In the genomic region with DNA sequence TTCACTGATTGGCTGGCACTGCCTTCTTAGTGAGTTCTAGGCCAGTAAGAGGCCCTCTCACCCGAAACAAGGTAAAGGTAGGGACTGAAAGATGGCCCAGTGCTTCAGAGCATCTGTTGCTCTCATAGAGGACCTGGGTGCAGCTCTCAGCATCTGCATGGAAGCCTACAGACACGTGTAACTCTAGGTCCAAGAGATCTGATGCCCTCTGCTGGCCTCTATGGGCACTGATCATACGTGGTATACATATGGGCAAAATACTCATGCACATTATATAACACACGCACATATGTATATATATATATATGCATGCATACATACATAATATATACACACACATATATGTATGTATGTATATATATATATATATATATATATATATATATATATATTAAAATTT, we compare ENCODE assay signal across 14 mouse cellular contexts.
DNase-seq lines count a peak whose midpoint lies in the region; ATAC-seq and TF ChIP-seq lines count a peak whose summit lies in the region.
"Had no signal": no experiment of that assay in that cellular context is flagged by ENCODE, and none has a peak within 500 bp of the region (broad histone marks: within the 10 kb centered on the region; RNA-seq: fewer than 3 reads in every experiment).

No protein-coding gene starts in this region.

- no peak for TF ChIP-seq POLR2A in ES-Bruce4 (IDR thresholded peaks at IDR 0.05; ENCODE audit: insufficient read depth, low read length)

- no peak overlapping the region for H3K4me2 ChIP-seq in liver, postnatal 0 days (ENCODE audit: low read depth, low read length)
- no peak overlapping the region for H3K4me2 ChIP-seq in liver, embryonic 12.5 days
- H3K4me2 ChIP-seq in midbrain, embryonic 16.5 days (ENCODE audit: low read length) = no peak overlapping the region
- H3K4me2 ChIP-seq: embryonic facial prominence, embryonic 13.5 days; lung, embryonic 14.5 days had no signal

- ATAC-seq in liver, postnatal 0 days = no peak
- ATAC-seq in liver, embryonic 12.5 days = no peak
- ATAC-seq in megakaryocyte, adult 5-6 weeks (ENCODE audit: poor library complexity, severe bottlenecking) = peak; percentile 46; the same call in 1 of the 2 replicates
- ATAC-seq in midbrain, embryonic 16.5 days = no peak
- ATAC-seq: activated CD4-positive, CD25-positive, alpha-beta regulatory T cell, adult 4 months had no signal

- TF ChIP-seq EP300 in liver, postnatal 0 days (IDR thresholded peaks at IDR 0.05; ENCODE audit: low read depth) = no peak
- TF ChIP-seq EP300 in ES-Bruce4 (IDR thresholded peaks at IDR 0.05; ENCODE audit: insufficient read depth, low read depth, low read length) = no peak

- H3K9ac ChIP-seq in liver, postnatal 0 days (replicated peaks) = no peak overlapping the region
- no peak overlapping the region for H3K9ac ChIP-seq in liver, embryonic 12.5 days
- no peak overlapping the region for H3K9ac ChIP-seq in ES-Bruce4 (ENCODE audit: low read depth, poor library complexity, severe bottlenecking)
- H3K9ac ChIP-seq in midbrain, embryonic 16.5 days (ENCODE audit: low read depth, low read length) = no peak overlapping the region
- H3K9ac ChIP-seq: embryonic facial prominence, embryonic 13.5 days; lung, embryonic 14.5 days had no signal

- peak; percentile 27 for TF ChIP-seq CTCF in liver, postnatal 0 days (IDR thresholded peaks at IDR 0.05; ENCODE audit: low read depth)
- TF ChIP-seq CTCF in ES-Bruce4 (IDR thresholded peaks at IDR 0.05; ENCODE audit: low read depth, low read length) = peak; percentile 15

- no peaks in the 10 kb centered on the region; the same call in 1 of the 2 replicates for H3K36me3 ChIP-seq in liver, postnatal 0 days (replicated peaks; ENCODE audit: insufficient read depth, low read length)
- no peaks in the 10 kb centered on the region for H3K36me3 ChIP-seq in liver, embryonic 12.5 days
- H3K36me3 ChIP-seq in ES-Bruce4 (ENCODE audit: control insufficient read depth, insufficient read depth, low read length, poor library complexity, severe bottlenecking) = no peaks in the 10 kb centered on the region
- no peaks in the 10 kb centered on the region for H3K36me3 ChIP-seq in midbrain, embryonic 16.5 days (ENCODE audit: control insufficient read depth, insufficient read depth, low read length)
- H3K36me3 ChIP-seq: embryonic facial prominence, embryonic 13.5 days had no signal

- DNase-seq in liver, postnatal 0 days = no peak
- peak; percentile 16 for DNase-seq in CD4-positive helper T cell, adult 2 months (ENCODE audit: low read depth, low spot score)
- DNase-seq in ovary, postnatal 14 days (ENCODE audit: low spot score) = no peak
- DNase-seq in c-Kit-positive CD71-positive TER-119-positive erythroid progenitor cells, embryonic 14.5 days (ENCODE audit: low spot score) = no peak
- DNase-seq: cerebellum, adult 11 months; lung, embryonic 14.5 days had no signal

- H3K27ac ChIP-seq in liver, postnatal 0 days (ENCODE audit: low read depth) = no peak overlapping the region
- H3K27ac ChIP-seq in liver, embryonic 12.5 days = no peak overlapping the region
- no peak overlapping the region for H3K27ac ChIP-seq in ES-Bruce4 (ENCODE audit: insufficient read depth, low read length)
- no peak overlapping the region for H3K27ac ChIP-seq in midbrain, embryonic 16.5 days (ENCODE audit: low read length)
- H3K27ac ChIP-seq: embryonic facial prominence, embryonic 13.5 days; forebrain, embryonic 10.5 days had no signal

- H3K4me3 ChIP-seq in liver, postnatal 0 days (ENCODE audit: low read depth, low read length) = no peak overlapping the region
- H3K4me3 ChIP-seq in liver, embryonic 12.5 days = no peak overlapping the region
- H3K4me3 ChIP-seq in ES-Bruce4 (ENCODE audit: low read depth, low read length) = no peak overlapping the region
- no peak overlapping the region for H3K4me3 ChIP-seq in midbrain, embryonic 16.5 days (ENCODE audit: low read depth, low read length)
- H3K4me3 ChIP-seq: embryonic facial prominence, embryonic 13.5 days; forebrain, embryonic 10.5 days; myocyte had no signal

- 74% methylated on average over 4 of the region's 4 CpGs for WGBS in liver, postnatal 0 days (ENCODE audit: insufficient replicate concordance)
- WGBS in liver, embryonic 12.5 days (ENCODE audit: insufficient replicate concordance) = 70% methylated on average over 4 of the region's 4 CpGs
- 89% methylated on average over 4 of the region's 4 CpGs for WGBS in midbrain, embryonic 16.5 days

- H3K27me3 ChIP-seq in liver, postnatal 0 days (ENCODE audit: insufficient read depth, low read length) = no peaks in the 10 kb centered on the region
- H3K27me3 ChIP-seq in liver, embryonic 12.5 days (replicated peaks) = no peaks in the 10 kb centered on the region
- no peaks in the 10 kb centered on the region for H3K27me3 ChIP-seq in ES-Bruce4 (ENCODE audit: control insufficient read depth, insufficient read depth, low read length, poor library complexity, severe bottlenecking)
- H3K27me3 ChIP-seq in midbrain, embryonic 16.5 days (ENCODE audit: control insufficient read depth, insufficient read depth, low read depth, low read length) = no peaks in the 10 kb centered on the region
- H3K27me3 ChIP-seq: embryonic facial prominence, embryonic 13.5 days had no signal

- no peaks in the 10 kb centered on the region for H3K9me3 ChIP-seq in liver, postnatal 0 days (ENCODE audit: low read length)
- no peaks in the 10 kb centered on the region for H3K9me3 ChIP-seq in liver, embryonic 12.5 days (replicated peaks)
- no peaks in the 10 kb centered on the region for H3K9me3 ChIP-seq in ES-Bruce4 (replicated peaks; ENCODE audit: control insufficient read depth, insufficient read depth, low read length, poor library complexity, severe bottlenecking)
- H3K9me3 ChIP-seq in midbrain, embryonic 16.5 days (replicated peaks; ENCODE audit: control insufficient read depth, low read length, poor library complexity, severe bottlenecking) = no peaks in the 10 kb centered on the region; the same call in 1 of the 2 replicates
- H3K9me3 ChIP-seq: embryonic facial prominence, embryonic 13.5 days had no signal

- no peaks in the 10 kb centered on the region for H3K4me1 ChIP-seq in liver, postnatal 0 days (ENCODE audit: insufficient read depth)
- H3K4me1 ChIP-seq in liver, embryonic 12.5 days = no peaks in the 10 kb centered on the region
- no peaks in the 10 kb centered on the region for H3K4me1 ChIP-seq in ES-Bruce4 (ENCODE audit: control insufficient read depth, insufficient read depth, low read length)
- H3K4me1 ChIP-seq in midbrain, embryonic 16.5 days (ENCODE audit: control insufficient read depth, insufficient read depth, low read length) = peaks cover 3% of the 10 kb centered on the region
- H3K4me1 ChIP-seq: embryonic facial prominence, embryonic 13.5 days had no signal
